Mouse (Mus musculus) myocyte (in vitro differentiated cells): Measurements from ENCODE around the gene Rpl23.

ENCODE experiments used
- CEBPB ChIP-seq: IDR thresholded peaks from 2 replicates; pipeline ENCODE4 v1.6.1; 2011; ENCODE audit warnings: mild to moderate bottlenecking, moderate library complexity; ENCODE audit not compliant: poor library complexity, insufficient read depth, severe bottlenecking
- E2F4 ChIP-seq: IDR thresholded peaks from one replicate; pipeline ENCODE4 v1.6.1; 2011; ENCODE audit warnings: mild to moderate bottlenecking, control low read depth, moderate library complexity; ENCODE audit not compliant: insufficient read depth
- MAX ChIP-seq: IDR thresholded peaks from one replicate; pipeline ENCODE4 v1.6.1; 2011; ENCODE audit warnings: low read depth, mild to moderate bottlenecking, control low read depth
- MYOG ChIP-seq, 3 experiments: IDR thresholded peaks; one replicate each; pipeline ENCODE4 v1.6.1; 2011; ENCODE audit warnings: control low read depth in 2 of 3, low read depth in 2 of 3, mild to moderate bottlenecking in 2 of 3; ENCODE audit not compliant: insufficient read length in 2 of 3, control insufficient read depth in 1 of 3, insufficient read depth in 1 of 3
- POLR2A ChIP-seq: IDR thresholded peaks from one replicate; pipeline ENCODE4 v1.6.1; 2011; ENCODE audit warnings: low read depth, mild to moderate bottlenecking, control low read depth, moderate library complexity; ENCODE audit not compliant: insufficient read length
- POLR2AphosphoS2 ChIP-seq: IDR thresholded peaks from one replicate; pipeline ENCODE4 v1.6.1; 2011; ENCODE audit warnings: low read depth, control low read depth; ENCODE audit not compliant: insufficient read length

GRCm38 (mm10) chr11:97824168-97824567, 41.9 kb upstream of the Rpl23 start:
- TF ChIP-seq MYOG (IDR thresholded peaks at IDR 0.05; ENCODE audit: control insufficient read depth in 1 of 3, insufficient read depth in 1 of 3, insufficient read length in 2 of 3, low read depth in 2 of 3) (no peak), E2F4 (no peak), POLR2A (no peak), MAX (no peak), CEBPB (no peak), POLR2AphosphoS2 (no peak)
